Mouse (Mus musculus) intestine, embryonic 16.5 days (tissue): Measurements from ENCODE around the gene Naaladl1. TPM values are rescaled to one million over a fixed set of nuclear protein-coding genes. Genes with fewer than 3 reads are reported as not detected.
"Not testable (repeated sequence)": the region's sequence is repeated elsewhere in the genome, so short reads cannot be mapped to it uniquely, and the experiment has no call there.

ENCODE experiments used
- ATAC-seq: fragments of 200-750 bp; cut with Nextera tagmentation; 2 replicates; pipeline ENCODE4 v1.8.0; 2017; ENCODE audit warnings: moderate TSS enrichment, moderate library complexity
- H3K27ac ChIP-seq: fragments of 300-500 bp; sonication (generic); 2 replicates; pipeline ENCODE4 v1.5.1; 2014; ENCODE audit warnings: mild to moderate bottlenecking, low read length
- H3K27me3 ChIP-seq: fragments of 300-500 bp; sonication (generic); replicated peaks from 2 replicates; pipeline ENCODE4 v1.6.1; 2014; ENCODE audit warnings: low read length, control low read depth, mixed read lengths; ENCODE audit not compliant: control insufficient read depth, insufficient read depth
- H3K36me3 ChIP-seq: fragments of 300-500 bp; sonication (generic); 2 replicates; pipeline ENCODE4 v1.6.1; 2014; ENCODE audit warnings: low read length, control low read depth; ENCODE audit not compliant: control insufficient read depth, insufficient read depth
- H3K4me1 ChIP-seq: fragments of 300-500 bp; sonication (generic); 2 replicates; pipeline ENCODE4 v1.6.1; 2014; ENCODE audit warnings: low read length, control low read depth, mixed read lengths; ENCODE audit not compliant: control insufficient read depth, insufficient read depth
- H3K4me2 ChIP-seq: fragments of 300-500 bp; sonication (generic); 2 replicates; pipeline ENCODE4 v1.6.1; 2014; ENCODE audit warnings: low read depth, low read length, control low read depth
- H3K4me3 ChIP-seq: fragments of 300-500 bp; sonication (generic); 2 replicates; pipeline ENCODE4 v1.5.1; 2014; ENCODE audit warnings: mild to moderate bottlenecking, low read length
- H3K9ac ChIP-seq: fragments of 300-500 bp; sonication (generic); 2 replicates; pipeline ENCODE4 v1.6.1; 2014; ENCODE audit warnings: low read depth, low read length
- H3K9me3 ChIP-seq: fragments of 300-500 bp; sonication (generic); 2 replicates; pipeline ENCODE4 v1.6.1; 2016; ENCODE audit warnings: low read length, control low read depth; ENCODE audit not compliant: control insufficient read depth
- WGBS: fragments of 180-500 bp; shearing (Covaris S2); extraction: QIAGEN DNeasy Blood & Tissue Kit; methylation state at CpG from one replicate; pipeline ENCODE4 v1.1.7; 2014; 5-methylcytosine and 5-hydroxymethylcytosine counted together
- polyA plus RNA-seq: library from polyadenylated mRNA; unstranded; fragments of >200 nt; fragmentation: Nextera tagmentation; extraction: Ambion mirVana; gene quantifications from 2 replicates; pipeline ENCODE4 v1.2.1, GENCODE M21; 2015

The Naaladl1 gene
- polyA plus RNA-seq, 1 experiment from 2014 or later: 71.9 TPM

GRCm38 (mm10) chr19:6121761-6122160, 16.2 kb downstream of the Naaladl1 start:
- WGBS: 30% methylated on average over 19 of the region's 19 CpGs
- Histone ChIP-seq H3K36me3 (no peaks in the 10 kb centered on the region), H3K9ac (peak overlapping the region; percentile 40; the same call in 1 of the 2 replicates), H3K27ac (peak overlapping the region; percentile 63), H3K9me3 (no peaks in the 10 kb centered on the region), H3K27me3 (no peaks in the 10 kb centered on the region), H3K4me2 (peak overlapping the region; percentile 38), H3K4me1 (peaks cover 22% of the 10 kb centered on the region), H3K4me3 (0 out of 2 replicates have a peak overlapping the region, but pooled peaks have one; percentile 11)
- 0 out of 2 replicates have a peak, but pooled peaks have one; percentile 8 for ATAC-seq

- no peak overlapping the region for H3K9ac ChIP-seq
- H3K4me2 ChIP-seq: no peak overlapping the region
- WGBS: 52% methylated on average over 8 of the region's 8 CpGs
- no peaks in the 10 kb centered on the region for H3K27me3 ChIP-seq
- no peaks in the 10 kb centered on the region for H3K36me3 ChIP-seq
- ATAC-seq: no peak
- H3K4me3 ChIP-seq: no peak overlapping the region
- peaks cover 16% of the 10 kb centered on the region for H3K4me1 ChIP-seq
- H3K9me3 ChIP-seq: no peaks in the 10 kb centered on the region
- no peak overlapping the region for H3K27ac ChIP-seq
Observed at GRCm38 (mm10) chr19:6123330-6123729, 17.7 kb downstream of the Naaladl1 start.

GRCm38 (mm10) chr19:6124898-6125297, 19.3 kb downstream of the Naaladl1 start:
- 73% methylated on average over 2 of the region's 2 CpGs for WGBS
- ATAC-seq: no peak
- H3K9ac ChIP-seq: no peak overlapping the region
- no peak overlapping the region for H3K4me2 ChIP-seq
- no peaks in the 10 kb centered on the region for H3K36me3 ChIP-seq
- H3K27ac ChIP-seq: no peak overlapping the region
- peaks cover 16% of the 10 kb centered on the region for H3K4me1 ChIP-seq
- no peaks in the 10 kb centered on the region for H3K27me3 ChIP-seq
- H3K9me3 ChIP-seq: no peaks in the 10 kb centered on the region
- H3K4me3 ChIP-seq: no peak overlapping the region

GRCm38 (mm10) chr19:6126289-6126688, 20.7 kb downstream of the Naaladl1 start:
- ATAC-seq: no peak
- WGBS: 31% methylated on average over 4 of the region's 4 CpGs
- H3K9me3 ChIP-seq: no peaks in the 10 kb centered on the region
- no peak overlapping the region for H3K4me3 ChIP-seq
- peaks cover 7% of the 10 kb centered on the region for H3K4me1 ChIP-seq
- H3K36me3 ChIP-seq: no peaks in the 10 kb centered on the region
- H3K27ac ChIP-seq: no peak overlapping the region
- H3K27me3 ChIP-seq: no peaks in the 10 kb centered on the region
- no peak overlapping the region for H3K4me2 ChIP-seq
- no peak overlapping the region for H3K9ac ChIP-seq

GRCm38 (mm10) chr19:6126789-6127580, 21.4 kb downstream of the Naaladl1 start:
- Histone ChIP-seq H3K36me3 (no peaks in the 10 kb centered on the region), H3K4me3 (peak overlapping the region; percentile 56), H3K27ac (peak overlapping the region; percentile 86), H3K27me3 (no peaks in the 10 kb centered on the region), H3K9ac (peak overlapping the region; percentile 72), H3K9me3 (no peaks in the 10 kb centered on the region), H3K4me2 (peak overlapping the region; percentile 52), H3K4me1 (peaks cover under 1% of the 10 kb centered on the region; the same call in 1 of the 2 replicates)
- 66% methylated on average over 10 of the region's 10 CpGs for WGBS
- no peak for ATAC-seq

- Histone ChIP-seq H3K9ac (peak within 1 kb of the TSS; percentile 72), H3K27me3 (no peaks in the 10 kb centered on the region), H3K4me3 (peak within 1 kb of the TSS; percentile 56), H3K9me3 (no peaks in the 10 kb centered on the region), H3K36me3 (no peaks in the 10 kb centered on the region), H3K27ac (peak within 1 kb of the TSS; percentile 86), H3K4me1 (no peaks in the 10 kb centered on the region; the same call in 1 of the 2 replicates), H3K4me2 (peak within 1 kb of the TSS; percentile 52)
- peak; percentile 95 for ATAC-seq
- WGBS: under 1% methylated on average over 32 of the region's 32 CpGs
Observed at GRCm38 (mm10) chr19:6127760-6128341, 22.3 kb downstream of the Naaladl1 start, which contains the start of gene Snx15. Gene Snx15, minus strand, starts transcription at chr19:6128304.

- H3K9ac ChIP-seq, H3K36me3 ChIP-seq, H3K4me1 ChIP-seq, H3K27me3 ChIP-seq, H3K4me2 ChIP-seq, H3K4me3 ChIP-seq, ATAC-seq, H3K27ac ChIP-seq, H3K9me3 ChIP-seq: not testable (repeated sequence)
- WGBS: 71% methylated on average over 7 of the region's 7 CpGs
Observed at GRCm38 (mm10) chr19:6130414-6131128, 25.0 kb downstream of the Naaladl1 start.

- H3K27me3 ChIP-seq: no peaks in the 10 kb centered on the region
- H3K27ac ChIP-seq: no peak overlapping the region
- H3K4me1 ChIP-seq: no peaks in the 10 kb centered on the region; the same call in 1 of the 2 replicates
- WGBS: 86% methylated on average over 7 of the region's 7 CpGs
- H3K9me3 ChIP-seq: no peaks in the 10 kb centered on the region
- no peak overlapping the region for H3K4me2 ChIP-seq
- peaks cover 4% of the 10 kb centered on the region; the same call in 1 of the 2 replicates for H3K36me3 ChIP-seq
- no peak for ATAC-seq
- H3K9ac ChIP-seq: no peak overlapping the region
- no peak overlapping the region for H3K4me3 ChIP-seq
Observed at GRCm38 (mm10) chr19:6132171-6132827, 26.7 kb downstream of the Naaladl1 start.

- H3K4me3 ChIP-seq, H3K4me1 ChIP-seq, H3K27ac ChIP-seq, H3K4me2 ChIP-seq, H3K9me3 ChIP-seq, H3K9ac ChIP-seq, H3K36me3 ChIP-seq, ATAC-seq, H3K27me3 ChIP-seq: not testable (repeated sequence)
- 40% methylated on average over 1 of the region's 1 CpGs for WGBS
Observed at GRCm38 (mm10) chr19:6133197-6133596, 27.6 kb downstream of the Naaladl1 start.
